Mouse (Mus musculus): ENCODE data around the gene Matk.

- TF ChIP-seq ZC3H11A (IDR thresholded peaks at IDR 0.05; ENCODE audit: low read depth, low read length) (no peak), CTCF (IDR thresholded peaks at IDR 0.05 in 2 of 3, conservative IDR thresholded peaks at IDR 0.05 in 1 of 3; ENCODE audit: control insufficient read depth in 1 of 3, insufficient read depth in 1 of 3, low read depth in 2 of 3, low read length in 3 of 3, poor library complexity in 1 of 3, severe bottlenecking in 1 of 3) (no peak), NELFE (IDR thresholded peaks at IDR 0.05; ENCODE audit: low read depth, low read length) (no peak), ZMIZ1 (IDR thresholded peaks at IDR 0.05; ENCODE audit: low read depth, low read length) (no peak), POLR2A (IDR thresholded peaks at IDR 0.05; ENCODE audit: control insufficient read depth in 1 of 2, insufficient read depth in 1 of 2, low read depth in 1 of 2, low read length in 2 of 2, poor library complexity in 1 of 2) (no peak)
Observed at GRCm38 (mm10) chr10:81279496-81279895, 26.8 kb downstream of the Matk start.
